Mouse (Mus musculus) embryo, embryonic 11 days (tissue): Measurements from ENCODE around the gene Nin.

Experiments
- DNase-seq: peaks from one replicate; pipeline ENCODE4 v3.0.0-alpha.2; 2015

Nin gene

GRCm38 (mm10) chr12:70082485-70082884 is 31.0 kb downstream of the Nin start:
- DNase-seq: no peak

- no peak for DNase-seq
Observed at GRCm38 (mm10) chr12:70078471-70079025, 35.0 kb downstream of the Nin start.

DNA sequence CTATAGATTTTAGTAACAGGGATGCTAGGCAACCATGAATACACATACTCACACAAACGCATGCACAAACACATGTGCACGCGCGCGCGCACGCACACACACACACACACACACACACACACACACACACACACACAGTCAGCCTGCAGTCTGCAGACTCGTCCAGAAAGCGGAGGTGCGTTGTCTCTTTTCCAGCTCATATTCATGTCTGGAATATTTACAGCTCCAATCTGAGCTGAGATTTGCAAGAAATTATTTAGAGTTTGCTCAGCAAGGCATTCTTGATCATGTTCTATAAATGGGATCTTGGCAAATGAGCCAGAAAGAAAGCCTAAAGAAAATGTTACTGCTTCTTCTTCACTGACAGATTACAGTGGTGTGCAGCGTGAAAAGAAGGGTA is 37.0 kb downstream of the Nin start:
- DNase-seq: no peak

- no peak for DNase-seq
Observed at GRCm38 (mm10) chr12:70075001-70075400, 38.5 kb downstream of the Nin start.

DNA sequence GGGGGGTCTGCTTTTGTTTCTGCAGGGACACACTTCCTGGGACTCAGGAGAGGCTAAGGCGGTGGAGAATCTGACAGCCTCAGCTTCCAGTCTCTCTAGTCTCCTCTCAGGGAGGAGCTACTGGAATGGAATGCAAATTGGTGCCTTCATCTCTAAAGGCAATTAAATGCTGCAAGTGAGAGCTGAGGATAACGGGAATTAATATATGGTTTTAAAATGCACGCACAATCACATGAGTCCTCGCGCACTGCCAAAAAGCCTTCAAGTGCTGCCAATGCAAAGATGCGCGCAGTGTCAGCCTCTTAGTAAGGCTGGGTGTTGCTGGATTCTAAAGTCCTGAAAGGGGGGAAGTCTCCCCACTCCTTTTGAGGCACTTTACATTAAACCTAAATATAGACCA is 42.6 kb downstream of the Nin start:
- DNase-seq: no peak

GRCm38 (mm10) chr12:70070306-70070705 is 43.2 kb downstream of the Nin start:
- peak; percentile 53 for DNase-seq

- peak; percentile 50 for DNase-seq
Observed at GRCm38 (mm10) chr12:70068647-70069257, 44.8 kb downstream of the Nin start.

DNA sequence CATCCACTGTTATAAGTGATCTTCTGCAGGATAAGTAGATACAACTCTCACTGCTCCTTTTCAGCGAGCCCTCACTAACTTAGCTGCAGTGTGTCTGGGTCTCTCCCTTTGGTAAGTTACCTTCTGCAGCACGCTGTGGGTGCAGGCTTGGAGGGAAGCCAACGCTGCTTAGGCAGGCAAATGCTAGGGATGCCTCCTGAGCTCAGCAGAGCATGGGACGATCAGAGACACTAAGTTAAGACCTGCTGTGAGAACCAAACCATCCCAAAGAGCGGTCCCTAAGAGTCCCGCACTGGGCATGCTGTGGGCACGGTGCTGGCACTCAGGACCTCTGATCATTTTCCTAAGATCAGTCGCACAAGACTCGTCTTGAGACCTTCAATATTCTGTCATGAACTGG is 45.7 kb downstream of the Nin start:
- DNase-seq: no peak

DNA sequence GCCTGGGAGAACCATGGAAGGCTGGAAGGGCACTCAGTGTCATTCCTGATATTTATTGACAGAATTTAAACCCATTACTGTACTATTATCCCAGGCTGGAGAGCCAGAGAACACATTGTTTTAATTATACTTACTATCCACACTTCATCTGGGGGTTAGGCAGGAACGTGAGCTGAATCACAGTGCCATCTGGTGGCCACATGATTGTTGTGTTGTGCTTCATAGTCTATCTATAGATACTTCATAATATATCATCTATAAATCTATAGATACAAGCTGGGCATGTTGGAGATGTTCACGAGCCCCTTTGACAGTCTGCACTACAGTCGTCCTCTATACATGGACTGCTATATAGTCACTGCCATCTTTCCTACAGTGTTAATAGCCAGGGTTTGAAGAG is 51.4 kb downstream of the Nin start:
- peak; percentile 76 for DNase-seq

- peak; percentile 37 for DNase-seq
Observed at GRCm38 (mm10) chr12:70058956-70059851, 54.3 kb downstream of the Nin start.

GRCm38 (mm10) chr12:70050699-70051098 is 62.8 kb downstream of the Nin start:
- no peak for DNase-seq

- DNase-seq: no peak
Observed at GRCm38 (mm10) chr12:70048741-70049140, 64.8 kb downstream of the Nin start.

DNA sequence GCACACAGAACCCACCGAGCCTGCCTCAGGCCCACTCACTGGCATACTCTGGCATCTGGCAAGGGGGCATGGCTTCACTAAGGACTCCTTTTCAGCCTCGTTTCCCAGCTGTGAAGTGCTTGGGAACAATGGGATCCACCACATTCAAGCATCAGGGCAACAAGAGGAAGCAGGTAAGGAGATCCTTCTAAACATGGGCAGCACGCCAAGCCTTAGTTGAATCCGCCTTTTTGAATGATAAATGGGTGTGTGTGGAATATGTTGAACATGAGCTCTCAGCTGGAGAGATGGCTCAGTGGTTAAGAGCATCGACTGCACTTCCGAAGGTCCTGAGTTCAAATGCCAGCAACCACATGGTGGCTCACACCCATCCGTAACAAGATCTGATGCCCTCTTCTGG is 66.2 kb downstream of the Nin start:
- DNase-seq: no peak

GRCm38 (mm10) chr12:70044353-70044752 is 69.2 kb downstream of the Nin start:
- DNase-seq: no peak

GRCm38 (mm10) chr12:70043421-70043820 is 70.1 kb downstream of the Nin start:
- no peak for DNase-seq

DNA sequence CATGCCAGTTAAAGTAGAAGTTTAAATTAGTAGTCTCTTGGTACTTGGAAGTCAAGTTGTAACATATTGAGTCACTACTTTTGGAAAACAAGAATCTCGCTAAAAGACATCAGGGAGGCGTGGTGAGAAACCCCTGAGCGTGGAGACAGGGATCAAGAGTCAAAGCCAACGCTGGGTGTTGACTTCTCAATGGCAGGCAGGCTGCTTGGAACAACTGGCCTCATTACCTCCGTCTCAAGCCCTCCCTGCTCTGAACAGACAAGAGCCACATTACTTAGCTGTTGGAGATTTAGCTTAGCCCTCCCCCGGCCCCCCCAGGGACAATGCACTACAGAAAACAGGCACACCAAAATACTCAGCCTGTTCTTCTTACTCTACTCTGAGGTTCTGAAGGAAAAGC is 72.5 kb downstream of the Nin start:
- DNase-seq: no peak

DNA sequence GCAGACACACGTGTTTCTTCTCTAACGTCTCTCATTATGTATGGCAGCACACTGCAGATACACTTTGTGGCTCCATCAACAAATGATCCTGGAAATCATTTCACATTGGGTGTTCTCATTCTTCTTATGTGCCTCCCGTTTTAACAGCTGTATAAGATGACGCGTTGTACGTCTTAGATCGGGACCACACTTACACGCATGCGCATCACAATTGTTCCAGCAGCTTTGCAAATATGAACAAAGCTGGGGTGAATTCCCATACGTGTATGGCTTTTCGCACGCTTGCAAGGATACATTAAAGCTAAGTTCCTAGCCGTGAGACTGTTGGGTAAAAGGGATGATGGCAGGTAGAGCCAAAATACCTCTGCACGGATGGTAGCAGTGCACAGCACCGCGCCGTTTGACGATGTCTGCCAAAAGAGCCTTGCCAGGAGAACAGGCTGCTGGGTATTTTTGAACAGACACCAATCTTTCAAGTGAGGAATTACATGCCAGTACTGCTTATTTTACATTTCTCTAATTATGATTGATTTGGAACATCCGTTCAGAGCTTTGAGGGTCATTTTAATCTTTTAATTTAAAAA is 76.7 kb downstream of the Nin start:
- no peak for DNase-seq

- DNase-seq: no peak
Observed at GRCm38 (mm10) chr12:70026233-70026632, 87.3 kb downstream of the Nin start.

DNA sequence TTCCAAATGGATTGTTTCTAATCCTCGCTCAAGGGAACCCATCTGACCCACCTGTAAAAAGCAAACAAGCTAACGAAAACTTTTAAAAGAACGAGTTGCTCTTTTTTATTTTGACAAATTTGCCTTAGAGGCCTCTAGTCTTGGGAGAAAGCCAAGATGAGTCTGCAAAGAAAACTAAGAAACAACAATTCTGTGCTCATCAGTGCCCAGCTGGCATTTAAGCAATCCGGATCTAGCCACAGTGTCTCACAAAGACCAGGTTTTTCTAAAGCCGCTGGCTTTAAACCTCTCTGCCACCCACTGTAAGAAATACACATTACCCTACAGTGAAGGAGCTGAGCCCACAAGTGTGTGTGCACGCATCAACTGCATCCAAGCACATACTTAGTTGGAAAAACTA is 88.1 kb downstream of the Nin start:
- no peak for DNase-seq

DNA sequence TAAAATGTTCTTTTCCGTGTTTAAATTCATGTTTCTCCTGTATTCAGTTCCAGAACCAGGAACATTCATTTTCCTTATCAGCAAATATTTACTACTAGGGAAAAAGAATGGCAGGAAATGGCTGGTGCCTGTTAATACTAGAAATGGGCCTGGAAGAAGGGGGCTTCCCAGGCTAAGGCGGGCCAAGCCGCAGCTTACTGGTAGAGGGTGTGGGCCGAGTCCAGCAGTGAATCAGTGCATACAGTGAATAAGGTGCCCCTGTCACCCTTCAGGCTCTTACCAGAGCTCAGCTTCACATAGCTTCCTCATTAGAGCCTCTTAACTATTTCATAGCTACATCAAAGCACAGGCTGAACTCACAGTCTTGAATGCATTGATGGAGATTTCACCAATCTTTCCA is 89.9 kb downstream of the Nin start:
- DNase-seq: no peak

- no peak for DNase-seq
Observed at GRCm38 (mm10) chr12:70018153-70018552, 95.4 kb downstream of the Nin start.

DNA sequence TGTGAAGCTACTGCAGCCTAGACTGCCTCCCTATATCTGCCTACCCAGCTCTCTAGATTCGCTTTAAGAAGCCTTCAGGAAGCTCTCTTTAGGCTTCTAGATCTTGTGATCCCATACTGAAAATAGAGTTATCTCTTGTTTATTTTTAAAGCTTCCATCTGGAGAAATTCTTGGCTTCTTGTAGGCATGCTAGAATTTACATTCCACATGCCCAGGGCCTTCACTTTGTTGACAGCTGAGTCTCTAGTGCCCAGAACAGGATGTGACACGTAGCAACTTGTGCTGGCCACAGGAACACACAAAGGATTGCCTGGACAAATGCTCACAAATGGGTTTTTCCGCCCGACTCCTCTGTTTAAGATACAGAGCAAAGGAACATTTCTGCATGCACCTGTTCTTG is 97.6 kb downstream of the Nin start:
- peak; percentile 7 for DNase-seq

- peak; percentile 2 for DNase-seq
Observed at GRCm38 (mm10) chr12:70011681-70012080, 101.8 kb downstream of the Nin start.

- no peak for DNase-seq
Observed at GRCm38 (mm10) chr12:70010356-70010755, 103.2 kb downstream of the Nin start.
